Mouse (Mus musculus) megakaryocyte, embryonic 14.5 days (primary cell): Measurements from ENCODE around the gene Cadm1.

Experiments used
- FLI1 ChIP-seq: IDR thresholded peaks from 2 replicates; pipeline ENCODE4 v1.6.1; 2012; ENCODE audit warnings: low read length, inconsistent platforms, mixed read lengths
- GATA1 ChIP-seq: IDR thresholded peaks from 3 replicates; pipeline ENCODE4 v1.6.1; 2012; ENCODE audit warnings: mixed read lengths, low read length, inconsistent platforms, borderline replicate concordance

DNA sequence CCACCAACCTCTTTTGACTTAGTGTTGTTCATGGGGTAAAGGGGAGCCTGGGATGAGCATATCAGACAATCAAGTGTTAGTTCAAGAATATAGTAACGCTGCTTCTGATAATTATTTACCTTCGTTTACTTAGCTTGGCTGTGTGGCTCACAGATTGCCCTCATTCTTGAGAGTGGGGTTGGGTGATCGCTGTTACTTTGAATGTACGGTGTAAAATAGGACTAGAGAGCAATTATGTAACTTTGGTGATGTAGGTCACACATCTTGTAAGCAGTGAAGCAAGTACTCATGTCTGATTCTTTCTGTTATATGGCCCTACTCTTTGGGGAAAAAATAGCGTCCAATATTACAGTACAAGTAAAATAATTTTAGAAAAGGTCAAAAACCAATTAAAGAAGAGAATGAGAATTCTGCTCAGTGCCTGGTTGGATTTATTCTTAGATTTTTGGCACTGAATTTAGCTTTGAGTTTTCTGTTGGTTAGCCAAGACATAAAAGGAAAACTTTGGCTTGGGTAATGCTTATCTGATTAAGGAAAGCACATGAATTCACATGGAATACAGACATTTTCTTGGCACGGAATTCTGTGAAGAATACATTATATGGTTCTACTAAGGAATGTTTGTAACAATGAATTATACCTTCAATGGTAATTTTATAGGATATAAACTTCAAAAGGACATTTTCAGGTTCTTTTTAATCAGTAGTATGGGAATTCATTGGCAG lies 129.6 kb downstream of the Cadm1 start:
- TF ChIP-seq GATA1 (no peak), FLI1 (no peak)
